ENCODE assay signal across 8 mouse cellular contexts in genomic region chr17:35121143-35121799, GRCm38 (mm10). TPM values are rescaled to one million over a fixed set of nuclear protein-coding genes. Genes with fewer than 3 reads are reported as not detected.
A peak's percentile ranks its signal among the peaks of the same experiment; 100 is the strongest.
DNase-seq lines count a peak whose midpoint lies in the region; ATAC-seq lines count a peak whose summit lies in the region.

TSS of gene Gpank1 (plus strand) at chr17:35121455.

- H3K27ac ChIP-seq in hindbrain, embryonic 11.5 days (ENCODE audit: low read depth, low read length) = peak within 1 kb of the TSS; percentile 85

- H3K27me3 ChIP-seq in hindbrain, embryonic 11.5 days (ENCODE audit: control insufficient read depth, insufficient read depth, low read length) = no peaks in the 10 kb centered on the region

- no peaks in the 10 kb centered on the region; the same call in 1 of the 2 replicates for H3K4me1 ChIP-seq in hindbrain, embryonic 11.5 days (replicated peaks; ENCODE audit: control insufficient read depth, insufficient read depth, low read length)

- peaks cover 8% of the 10 kb centered on the region; the same call in 1 of the 2 replicates for H3K36me3 ChIP-seq in hindbrain, embryonic 11.5 days (ENCODE audit: control insufficient read depth, insufficient read depth, low read length)

- peak within 1 kb of the TSS; percentile 97 for H3K4me3 ChIP-seq in hindbrain, embryonic 11.5 days (ENCODE audit: low read depth, low read length)

- peak; percentile 99 for DNase-seq in Muller cell, postnatal 12 days (ENCODE audit: inconsistent ontology term)
- peak; percentile 99 for DNase-seq in cerebellum, adult 9-11 months
- DNase-seq in frontal cortex, adult 2 months (ENCODE audit: extremely low spot score in 1 of 2, low spot score in 1 of 2) = peak; percentile 98
- peak; percentile 98 for DNase-seq in hindbrain, embryonic 11.5 days (ENCODE audit: low spot score)
- DNase-seq in layer of hippocampus, postnatal 10 days (ENCODE audit: low spot score in 2 of 2) = peak; percentile 96 to 97
- peak; percentile 99 for DNase-seq in lung, postnatal 10 days
- DNase-seq in ovary, postnatal 36 days (ENCODE audit: low spot score) = peak; percentile 97
- DNase-seq in thymus, postnatal 25 days = peak; percentile 98

- H3K4me2 ChIP-seq in hindbrain, embryonic 11.5 days (replicated peaks; ENCODE audit: low read depth, low read length) = peak within 1 kb of the TSS; percentile 97

- peak; percentile 96 for ATAC-seq in hindbrain, embryonic 11.5 days (ENCODE audit: low FRiP score)

- under 1% methylated on average over 50 of the region's 50 CpGs for WGBS in hindbrain, embryonic 11.5 days

- H3K9me3 ChIP-seq in hindbrain, embryonic 11.5 days (ENCODE audit: control insufficient read depth, low read length) = no peaks in the 10 kb centered on the region

- peak within 1 kb of the TSS; percentile 94 for H3K9ac ChIP-seq in hindbrain, embryonic 11.5 days (ENCODE audit: low read depth, low read length)

RNA-seq across cellular contexts. Expression of gene Gpank1, which starts in this region (rescaled TPM):
- 18.9 and 20.2 TPM in 2 replicates for polyA plus RNA-seq in frontal cortex, adult 2 months (2012; rRNA removed)
- polyA plus RNA-seq in hindbrain, embryonic 11.5 days (2014; fragmentation: Nextera tagmentation; extraction: Ambion mirVana) = 22.5 and 29.7 TPM in 2 replicates
- total RNA-seq in layer of hippocampus, postnatal 10 days (2021) = 10 to 100 TPM; 10.7 to 14.6 TPM

Comparison
In these comparisons a context has a peak if more than half of its experiments do, and no peak if none do; other contexts are left out.
1. Peak in every context shown above with its lines: DNase-seq, ATAC-seq, H3K4me3 ChIP-seq and H3K27ac ChIP-seq.